Mouse (Mus musculus) brain, adult 2 months (tissue): ENCODE measurements around the gene Ampd1.

ENCODE experiments used
- DNase-seq: peaks from one replicate; pipeline ENCODE4 v3.0.0; 2011; ENCODE audit warnings: low read depth, low spot score

Gene Ampd1

GRCm38 (mm10) chr3:103073771-103074170 lies at the start of gene Ampd1:
Gene Ampd1 (plus strand): TSS chr3:103074014.
- DNase-seq, result no peak

GRCm38 (mm10) chr3:103026174-103026573 lies 47.6 kb upstream of the Ampd1 start:
- DNase-seq, result peak; percentile 15

- DNase-seq, result no peak
These were observed 33.5 kb upstream of the Ampd1 start for GRCm38 (mm10) chr3:103040285-103040684.

- no peak for DNase-seq
These were observed 32.9 kb upstream of the Ampd1 start for GRCm38 (mm10) chr3:103040861-103041379.

GRCm38 (mm10) chr3:103056016-103056595 lies 17.7 kb upstream of the Ampd1 start:
- DNase-seq, result no peak

DNA sequence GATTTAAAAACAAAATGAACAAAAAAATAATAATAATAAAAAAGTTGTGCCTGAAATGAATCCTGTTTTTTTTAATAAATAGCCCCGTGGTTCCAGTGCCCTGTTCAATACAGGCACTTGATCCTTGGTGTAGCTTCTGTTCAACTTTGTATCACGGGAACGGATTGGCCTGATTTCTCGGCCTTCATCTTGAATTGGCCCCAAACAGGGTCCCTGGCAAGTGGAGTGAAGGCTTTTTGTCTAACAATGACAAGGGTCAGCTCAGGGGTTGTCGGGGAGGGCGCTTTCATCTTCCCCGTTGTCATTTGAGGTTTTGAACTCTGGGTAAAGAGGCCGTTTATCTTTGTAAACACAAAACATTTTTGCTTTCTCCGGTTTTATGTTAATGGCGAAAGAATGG lies 16.1 kb upstream of the Ampd1 start:
- no peak for DNase-seq

DNA sequence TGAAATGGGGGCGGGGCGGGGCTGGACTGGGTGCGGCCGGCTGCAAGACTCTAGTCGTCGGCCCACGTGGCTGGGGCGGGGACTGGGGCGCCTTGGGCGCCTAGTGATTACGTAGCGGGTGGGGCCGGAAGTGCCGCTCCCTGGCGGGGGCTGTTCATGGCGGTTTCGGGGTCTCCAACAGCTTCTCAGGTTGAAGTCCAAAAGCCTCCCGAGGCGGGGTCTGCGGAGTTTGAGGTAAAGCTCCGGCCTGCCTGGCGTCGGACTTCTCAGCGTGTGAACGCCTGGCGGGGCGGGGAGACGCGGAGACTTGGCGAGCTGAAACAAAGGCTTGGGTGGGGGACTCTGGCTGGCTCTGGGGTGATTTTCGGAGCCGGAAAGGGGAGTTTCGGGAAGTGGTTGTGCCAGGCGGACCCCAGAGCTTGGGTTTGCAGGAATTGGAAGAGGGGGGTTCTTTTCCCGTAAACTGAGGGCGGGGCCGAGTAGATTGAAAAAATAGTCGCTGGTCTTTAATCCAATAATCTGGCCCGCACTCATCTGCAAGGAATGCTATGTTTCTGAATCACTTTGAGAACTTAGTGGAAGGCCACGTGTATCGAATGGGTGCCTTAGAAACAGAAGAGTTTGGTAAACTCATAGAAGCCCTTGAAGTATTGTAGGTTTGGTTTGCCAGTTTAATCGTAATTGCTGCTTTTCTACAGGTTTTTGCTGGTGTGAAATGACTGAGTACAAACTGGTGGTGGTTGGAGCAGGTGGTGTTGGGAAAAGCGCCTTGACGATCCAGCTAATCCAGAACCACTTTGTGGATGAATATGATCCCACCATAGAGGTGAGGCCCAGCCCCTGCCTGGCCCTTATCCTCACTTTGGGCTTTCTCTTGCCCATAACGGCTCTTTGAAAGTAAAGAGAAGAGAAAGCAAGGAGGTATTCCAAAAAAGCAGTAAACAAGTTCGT lies 15.3 kb upstream of the Ampd1 start, which contains the start of gene Nras:
TSS of gene Nras (plus strand) at position 79 of the 951 bp plus-strand sequence.
- DNase-seq, result peak; percentile 93

- DNase-seq, result no peak
These were observed 6.9 kb upstream of the Ampd1 start for GRCm38 (mm10) chr3:103066927-103067326.

DNA sequence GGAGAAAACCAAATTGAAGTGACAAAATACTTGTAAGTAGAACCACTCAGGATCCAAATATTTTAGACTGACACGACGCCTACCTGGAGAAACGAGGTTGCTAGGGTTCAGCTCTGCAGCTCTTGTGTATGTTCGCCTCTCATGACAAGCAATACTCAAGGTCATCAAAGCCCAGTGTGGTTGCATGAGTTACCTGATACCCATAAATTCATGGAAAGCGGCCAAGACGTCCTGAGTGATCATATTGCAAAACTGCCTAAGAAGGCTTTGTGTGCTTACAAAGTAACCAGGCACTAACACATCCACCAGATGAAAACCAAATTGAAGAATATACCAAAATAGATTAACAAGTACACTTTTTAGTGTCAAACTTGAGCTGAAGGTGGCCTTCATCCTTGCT lies 4.8 kb upstream of the Ampd1 start:
- DNase-seq, result no peak

GRCm38 (mm10) chr3:103075871-103076270 lies 2.1 kb downstream of the Ampd1 start:
- DNase-seq, result no peak

DNA sequence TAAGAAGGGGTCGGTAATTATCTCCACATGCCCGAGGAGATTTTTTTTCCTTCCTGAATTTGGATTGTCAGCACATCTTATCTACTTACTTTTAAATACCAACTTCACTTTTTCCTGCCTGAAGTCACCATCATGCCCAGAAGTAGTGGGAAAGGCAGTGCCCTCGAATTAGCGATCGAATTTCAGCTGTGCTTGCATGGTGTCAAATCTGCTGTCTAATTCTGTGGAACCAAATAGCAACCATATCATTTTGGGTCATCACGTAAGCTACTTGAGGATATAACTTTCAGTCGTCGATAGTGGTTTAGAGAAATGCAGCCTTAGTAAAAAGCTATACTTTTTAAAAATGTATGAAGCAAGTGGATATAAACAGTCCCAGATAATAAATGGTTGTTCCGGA lies 2.7 kb downstream of the Ampd1 start:
- no peak for DNase-seq

- DNase-seq, result peak; percentile 45
These were observed 5.5 kb downstream of the Ampd1 start for GRCm38 (mm10) chr3:103079301-103079700.

DNA sequence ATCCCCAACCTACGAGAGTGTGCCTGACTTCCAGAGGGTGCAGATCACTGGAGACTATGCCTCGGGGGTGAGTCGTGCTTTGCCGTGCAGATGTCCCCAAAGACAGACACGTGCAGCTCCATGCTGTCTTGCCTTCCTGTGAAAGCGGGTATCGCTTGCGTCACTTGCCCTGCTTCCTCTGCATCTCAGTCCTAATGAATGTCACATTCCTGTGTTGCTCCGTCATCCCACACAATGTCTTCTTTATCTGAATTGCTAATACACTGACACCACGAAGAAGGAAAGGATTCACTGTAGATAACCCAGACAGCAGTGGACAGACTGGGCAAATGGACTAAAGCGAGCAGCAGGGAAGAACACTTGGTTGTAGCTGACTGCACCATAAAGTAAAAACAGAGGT lies 7.2 kb downstream of the Ampd1 start:
- no peak for DNase-seq

GRCm38 (mm10) chr3:103081861-103082453 lies 8.1 kb downstream of the Ampd1 start:
- no peak for DNase-seq

GRCm38 (mm10) chr3:103082761-103083160 lies 8.9 kb downstream of the Ampd1 start:
- no peak for DNase-seq

DNA sequence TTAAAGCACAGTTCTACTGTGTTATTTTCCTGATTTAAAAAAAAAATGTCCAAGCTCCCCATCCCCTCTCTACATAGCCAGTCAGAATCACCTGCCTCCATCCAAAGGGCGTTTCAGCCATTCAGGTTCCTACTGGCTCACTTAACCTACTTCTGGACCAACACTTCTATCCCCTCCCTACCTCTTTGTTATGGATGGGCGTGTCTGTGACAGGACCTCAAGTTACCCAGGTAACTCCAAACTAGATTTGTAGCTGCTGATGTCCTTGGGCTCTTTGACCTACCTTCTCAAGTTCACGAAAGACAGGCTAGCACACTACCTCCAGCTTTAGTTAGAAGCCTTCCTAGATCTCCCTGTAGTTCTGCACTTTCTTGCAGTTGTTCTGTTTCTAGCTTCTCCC lies 12.2 kb downstream of the Ampd1 start:
- DNase-seq, result no peak

DNA sequence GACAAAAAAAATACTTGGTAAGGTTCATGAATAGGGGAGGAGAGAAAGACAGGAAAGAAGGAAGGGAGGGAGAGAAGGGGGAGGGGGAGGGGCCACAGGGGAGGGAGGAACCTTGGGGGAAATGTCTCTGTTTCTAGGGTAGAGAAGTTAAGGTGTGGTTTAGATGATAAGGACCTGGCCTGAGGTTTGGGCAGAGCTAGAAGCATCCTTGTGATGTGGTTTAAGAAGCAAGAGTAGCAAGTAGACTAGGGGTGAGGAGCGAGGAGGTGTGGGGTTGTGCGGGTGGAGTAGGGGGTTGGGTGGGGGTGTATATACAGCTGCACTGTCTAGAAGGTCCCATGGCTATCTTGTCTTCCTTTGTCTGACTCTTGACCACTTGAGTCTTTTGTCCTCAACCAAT lies 17.9 kb downstream of the Ampd1 start:
- no peak for DNase-seq

GRCm38 (mm10) chr3:103098662-103099061 lies 24.8 kb downstream of the Ampd1 start:
- no peak for DNase-seq

GRCm38 (mm10) chr3:103099667-103100066 lies 25.9 kb downstream of the Ampd1 start:
- DNase-seq, result no peak

DNA sequence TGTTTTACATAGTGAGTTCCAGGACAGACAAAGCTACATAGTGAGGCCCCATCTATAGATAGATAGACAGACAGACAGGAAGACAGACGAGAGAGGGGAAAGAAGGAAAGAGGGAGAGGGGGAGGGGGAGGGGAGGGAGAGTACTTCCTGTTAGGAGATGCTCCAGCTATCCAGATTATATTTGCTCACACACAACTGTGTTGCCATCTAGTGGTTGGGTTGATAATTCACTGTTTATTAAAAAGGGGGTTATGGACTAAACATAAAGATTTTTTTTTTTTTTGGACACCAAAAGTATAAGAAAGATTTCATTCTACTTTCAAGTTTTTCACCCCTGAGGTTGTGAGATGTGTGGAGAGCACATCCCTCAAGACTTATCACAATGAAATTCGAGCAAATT lies 26.9 kb downstream of the Ampd1 start:
- no peak for DNase-seq

DNA sequence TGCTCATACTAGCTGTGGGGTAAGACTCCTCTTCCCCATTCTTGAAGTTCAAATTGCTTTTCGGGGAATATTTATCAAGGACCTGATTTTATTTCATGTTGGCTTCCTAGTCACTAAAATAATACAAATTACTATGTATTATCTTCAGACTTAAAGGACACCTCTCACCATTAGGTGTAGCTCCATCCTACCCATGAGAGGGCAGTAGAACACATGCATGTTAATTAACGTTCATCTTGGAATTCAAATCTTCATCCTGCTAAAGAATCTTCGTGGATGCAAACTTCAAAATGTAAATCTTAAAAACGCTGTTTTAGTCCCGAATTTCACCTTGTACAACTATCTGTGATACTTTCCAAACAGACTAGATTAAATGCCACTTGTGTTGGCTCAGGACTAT lies 27.4 kb downstream of the Ampd1 start:
- DNase-seq, result no peak

GRCm38 (mm10) chr3:103101909-103102308 lies 28.1 kb downstream of the Ampd1 start:
- DNase-seq, result no peak
